Comparison of ENCODE assay signal across 8 mouse cellular contexts in the genomic region with DNA sequence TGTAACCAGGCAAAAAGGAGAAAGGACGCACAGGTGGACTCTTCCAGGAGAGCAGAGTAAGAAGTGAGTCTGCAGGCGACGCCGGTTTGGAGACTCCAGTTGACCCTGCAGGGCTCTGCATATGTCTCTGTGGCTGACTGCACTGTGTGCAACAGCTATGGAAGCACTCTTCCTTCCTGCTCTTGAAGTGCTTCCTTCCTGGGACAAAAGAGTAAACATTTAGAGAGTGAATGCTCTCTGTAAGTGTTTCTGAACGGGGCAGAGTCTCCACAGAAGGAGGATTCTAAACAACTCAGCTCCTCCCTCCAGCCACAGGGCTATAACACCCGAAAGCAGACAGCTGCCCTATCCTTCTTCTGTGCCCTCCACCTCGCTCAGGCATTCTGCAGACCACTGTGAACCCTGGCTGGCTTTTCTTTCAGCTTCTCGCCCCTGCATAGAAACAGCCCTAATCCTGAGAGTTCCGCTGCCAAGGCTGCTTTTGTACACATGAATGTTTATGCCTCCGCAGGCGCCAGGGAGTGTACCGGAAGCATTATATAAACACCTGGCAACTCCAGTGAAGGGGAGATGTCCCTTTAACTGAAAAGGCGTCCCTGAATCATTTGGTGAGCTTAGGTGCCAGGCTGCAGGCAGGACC. TPM values are rescaled to one million over a fixed set of nuclear protein-coding genes. Genes with fewer than 3 reads are reported as not detected.
DNase-seq lines count a peak whose midpoint lies in the region; ATAC-seq lines count a peak whose summit lies in the region.

No protein-coding gene starts in this region.

- no peak for ATAC-seq in heart, embryonic 11.5 days (replicated peaks; ENCODE audit: insufficient number of reproducible peaks, low FRiP score, low TSS enrichment)
- no peak for ATAC-seq in heart, embryonic 12.5 days (ENCODE audit: insufficient number of reproducible peaks, low FRiP score)
- ATAC-seq in embryonic facial prominence, embryonic 15.5 days (ENCODE audit: insufficient number of reproducible peaks, low FRiP score, low TSS enrichment, low read depth) = no peak; the same call in 1 of the 2 replicates

- H3K9ac ChIP-seq in heart, embryonic 11.5 days (ENCODE audit: low read depth, low read length) = 0 out of 2 replicates have a peak overlapping the region, but pooled peaks have one; percentile 16
- H3K9ac ChIP-seq in heart, embryonic 12.5 days = no peak overlapping the region
- H3K9ac ChIP-seq in embryonic facial prominence, embryonic 15.5 days = no peak overlapping the region

- no peak overlapping the region for H3K27ac ChIP-seq in heart, embryonic 11.5 days (ENCODE audit: low read depth, low read length)
- no peak overlapping the region for H3K27ac ChIP-seq in heart, embryonic 12.5 days (ENCODE audit: poor library complexity, severe bottlenecking)
- H3K27ac ChIP-seq in embryonic facial prominence, embryonic 15.5 days (replicated peaks) = 0 out of 2 replicates have a peak overlapping the region, but pooled peaks have one; percentile 6

- WGBS in heart, embryonic 11.5 days (ENCODE audit: insufficient replicate concordance) = 50% methylated on average over 13 of the region's 13 CpGs
- WGBS in heart, embryonic 12.5 days = 54% methylated on average over 13 of the region's 13 CpGs
- WGBS in embryonic facial prominence, embryonic 15.5 days = 51% methylated on average over 13 of the region's 13 CpGs

- H3K4me1 ChIP-seq in heart, embryonic 11.5 days (ENCODE audit: control insufficient read depth, insufficient read depth, low read length) = peaks cover 16% of the 10 kb centered on the region
- peaks cover 35% of the 10 kb centered on the region for H3K4me1 ChIP-seq in heart, embryonic 12.5 days (replicated peaks)
- no peaks in the 10 kb centered on the region for H3K4me1 ChIP-seq in embryonic facial prominence, embryonic 15.5 days

- DNase-seq in kidney, adult 9 months = peak; percentile 50
- DNase-seq in lung, postnatal 4 days = peak; percentile 77 to 85
- DNase-seq in adrenal gland, postnatal 4 days (ENCODE audit: low spot score in 2 of 2) = no peak
- DNase-seq in frontal cortex, postnatal 36 days (ENCODE audit: low spot score in 2 of 2) = no peak
- DNase-seq in heart, adult 9 months (ENCODE audit: low spot score in 2 of 2) = no peak

- H3K36me3 ChIP-seq in heart, embryonic 11.5 days (ENCODE audit: control insufficient read depth, insufficient read depth, low read length) = no peaks in the 10 kb centered on the region
- no peaks in the 10 kb centered on the region for H3K36me3 ChIP-seq in heart, embryonic 12.5 days
- H3K36me3 ChIP-seq in embryonic facial prominence, embryonic 15.5 days = no peaks in the 10 kb centered on the region

- no peak overlapping the region for H3K4me3 ChIP-seq in heart, embryonic 11.5 days (ENCODE audit: low read depth, low read length)
- no peak overlapping the region for H3K4me3 ChIP-seq in heart, embryonic 12.5 days
- no peak overlapping the region for H3K4me3 ChIP-seq in embryonic facial prominence, embryonic 15.5 days (replicated peaks)

- H3K4me2 ChIP-seq in heart, embryonic 11.5 days = no peak overlapping the region
- no peak overlapping the region for H3K4me2 ChIP-seq in heart, embryonic 12.5 days
- H3K4me2 ChIP-seq in embryonic facial prominence, embryonic 15.5 days (replicated peaks) = no peak overlapping the region

- no peaks in the 10 kb centered on the region for H3K9me3 ChIP-seq in heart, embryonic 11.5 days (replicated peaks; ENCODE audit: control insufficient read depth, low read length)
- no peaks in the 10 kb centered on the region for H3K9me3 ChIP-seq in heart, embryonic 12.5 days (replicated peaks)
- H3K9me3 ChIP-seq in embryonic facial prominence, embryonic 15.5 days (replicated peaks) = no peaks in the 10 kb centered on the region

- no peaks in the 10 kb centered on the region for H3K27me3 ChIP-seq in heart, embryonic 11.5 days (ENCODE audit: control insufficient read depth, insufficient read depth, low read length)
- no peaks in the 10 kb centered on the region for H3K27me3 ChIP-seq in heart, embryonic 12.5 days (replicated peaks)
- no peaks in the 10 kb centered on the region for H3K27me3 ChIP-seq in embryonic facial prominence, embryonic 15.5 days

RNA-seq across cellular contexts. Expression of a gene that starts 14.2 kb away (rescaled TPM):
- polyA plus RNA-seq in heart, embryonic 11.5 days (2014; fragmentation: Nextera tagmentation; extraction: Ambion mirVana) = 15.2 and 15.7 TPM in 2 replicates
- polyA plus RNA-seq in heart, embryonic 12.5 days (2016; fragmentation: Nextera tagmentation; extraction: Ambion mirVana) = 13.3 and 13.8 TPM in 2 replicates
- 8.0 and 8.2 TPM in 2 replicates for polyA plus RNA-seq in embryonic facial prominence, embryonic 15.5 days (2015; fragmentation: Nextera tagmentation; extraction: Ambion mirVana)
- total RNA-seq in adrenal gland, postnatal 4 days (2021) = 1 to 10 TPM; 6.5 to 6.7 TPM

Comparison
In these comparisons a context has a peak if more than half of its experiments do, and no peak if none do; other contexts are left out.
1. DNase-seq: peak in kidney, adult 9 months (single experiment) and lung, postnatal 4 days (2 of 2); none in adrenal gland, postnatal 4 days (0 of 2), frontal cortex, postnatal 36 days (0 of 2) and heart, adult 9 months (0 of 2).